Mouse (Mus musculus) mouse embryonic stem cell (cell line): ENCODE results near the gene Ubac2.

Experiments used
- in situ Hi-C, 2 experiments: fragments of 300-500 bp; cut with MboI; formaldehyde crosslinking; loops; 1 replicate in 1 of 2; 3 replicates in 1 of 2; pipeline ENCODE4 v1.14.3; 2019 to 2020; ENCODE audit warnings: low sequenced_read_pairs in 2 of 2, low pct_unique_long_range_greater_than_20kb in 1 of 2, mixed read lengths in 1 of 2; ENCODE audit not compliant: unreplicated experiment in 1 of 2

The Ubac2 gene

DNA sequence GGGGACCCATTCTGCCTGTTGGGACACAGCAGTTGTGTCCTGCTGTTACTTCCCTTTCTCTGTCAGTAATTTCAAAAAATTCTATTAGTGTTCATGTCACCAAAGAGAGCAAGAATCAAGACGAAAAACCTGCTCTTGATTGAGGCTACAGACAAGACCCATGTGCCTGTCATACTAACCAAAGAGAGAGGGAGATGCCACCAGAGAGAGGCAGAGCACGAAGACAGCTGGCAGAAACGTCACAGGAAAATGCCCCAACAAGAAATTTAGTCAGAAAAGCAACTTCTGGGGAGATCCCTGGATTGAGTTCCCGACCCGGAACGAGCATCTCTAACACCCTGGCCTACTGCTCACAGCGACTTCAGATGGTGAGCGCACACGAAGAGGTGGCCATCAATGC is 170.4 kb downstream of the Ubac2 start:
- in situ Hi-C loops = no loop called here

DNA sequence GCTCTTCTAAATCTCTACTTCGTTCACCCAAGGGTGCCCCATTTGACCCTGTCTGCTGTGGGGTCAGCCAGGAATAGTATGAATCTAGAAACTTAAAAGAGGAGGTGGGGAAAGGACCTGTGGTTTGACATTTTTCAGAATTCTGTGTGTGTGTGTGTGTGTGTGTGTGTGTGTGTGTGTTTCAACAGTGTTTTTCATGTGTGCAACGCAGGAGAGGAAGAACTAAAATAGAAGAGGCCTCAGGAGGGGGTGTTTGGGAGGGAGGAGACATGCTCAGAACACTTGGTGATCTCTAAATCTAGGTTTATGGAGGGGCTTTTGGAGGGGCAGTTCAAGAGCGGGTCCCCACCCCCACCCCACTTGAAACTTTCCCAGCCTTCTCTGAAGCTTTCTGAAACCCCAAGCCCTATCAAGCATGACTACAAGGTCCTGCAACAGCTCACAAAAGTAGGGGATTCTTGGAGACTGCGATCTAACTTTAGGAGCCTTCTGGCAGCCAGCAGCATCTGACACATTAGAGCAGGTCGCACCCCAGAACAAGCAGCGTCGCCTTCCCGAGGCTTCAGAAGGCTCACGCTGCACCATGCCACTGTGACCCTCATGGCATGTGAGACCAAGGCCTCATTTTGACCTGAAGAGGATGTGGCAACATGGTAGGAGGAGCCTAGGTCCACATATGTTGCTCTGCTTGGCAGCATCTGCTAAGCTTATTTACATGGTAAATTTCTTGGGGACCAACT is 174.6 kb downstream of the Ubac2 start:
- in situ Hi-C loops = loop anchor here (25.0 kb wide), 2 partner anchors 191 to 834 kb away; no protein-coding TSS in a partner anchor

DNA sequence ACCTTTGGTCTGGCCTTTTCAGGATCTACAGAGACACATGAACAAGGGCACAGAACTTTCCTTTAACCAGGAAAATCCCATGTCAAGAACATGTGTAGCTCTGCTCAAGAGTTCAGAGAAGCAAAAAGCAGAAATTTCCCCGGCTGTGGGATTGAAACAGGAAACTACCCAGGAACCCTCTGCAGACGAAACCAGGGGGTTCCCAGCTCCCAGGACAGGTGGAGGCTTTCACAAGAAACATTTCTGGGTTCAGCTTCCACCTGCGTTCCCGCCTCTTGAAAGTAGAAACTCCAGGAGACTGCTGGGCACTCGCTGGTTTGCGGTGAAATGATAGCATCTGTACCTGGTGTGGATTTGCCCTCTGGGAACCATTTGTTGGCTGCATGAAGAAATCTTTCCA is 178.5 kb downstream of the Ubac2 start:
- in situ Hi-C loops = loop anchor here (25.0 kb wide), 2 partner anchors 195 to 830 kb away; no protein-coding TSS in a partner anchor

DNA sequence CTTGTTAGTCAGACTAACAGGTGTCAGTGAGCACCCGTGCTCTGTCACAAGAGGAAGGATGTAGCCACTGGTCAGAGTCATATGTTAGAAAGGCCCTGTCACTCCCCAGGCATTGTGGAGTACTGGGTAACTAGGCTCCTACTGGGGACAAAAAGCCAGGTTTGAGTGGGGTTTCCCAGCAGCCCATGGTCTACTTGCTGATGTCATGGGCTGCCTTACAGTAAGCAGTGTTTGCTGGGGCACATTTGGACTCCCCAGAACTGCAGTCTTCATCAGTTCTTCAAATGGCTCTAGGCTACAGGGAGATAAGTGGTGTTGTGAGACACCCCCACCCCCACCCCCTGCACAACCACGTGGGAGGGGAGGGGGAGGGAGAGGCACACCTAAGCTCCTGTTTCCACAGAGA is 179.5 kb downstream of the Ubac2 start:
- in situ Hi-C loops = loop anchor here (25.0 kb wide), 2 partner anchors 196 to 829 kb away; no protein-coding TSS in a partner anchor

DNA sequence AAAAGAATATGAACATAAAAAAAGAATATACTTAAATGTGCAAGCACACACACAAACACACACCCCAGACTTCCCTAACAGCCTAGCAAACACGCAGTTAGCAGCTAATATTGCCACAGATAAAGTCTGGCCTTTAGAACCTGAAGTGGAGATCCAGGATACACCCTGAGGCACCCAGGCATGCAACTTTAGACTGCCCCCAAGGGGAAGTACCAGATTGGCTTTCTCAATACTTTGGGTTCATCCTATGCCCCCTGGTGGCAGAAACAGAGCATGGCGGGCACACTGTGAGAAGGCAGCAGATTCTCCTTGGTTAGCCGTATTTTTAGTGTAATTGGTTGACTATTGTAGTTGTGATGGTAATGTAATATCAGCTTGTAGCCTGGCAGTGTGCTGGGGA is 182.2 kb downstream of the Ubac2 start:
- in situ Hi-C loops = loop anchor here (5.0 to 25.0 kb wide), 4 partner anchors 128 to 827 kb away; no protein-coding TSS in a partner anchor

DNA sequence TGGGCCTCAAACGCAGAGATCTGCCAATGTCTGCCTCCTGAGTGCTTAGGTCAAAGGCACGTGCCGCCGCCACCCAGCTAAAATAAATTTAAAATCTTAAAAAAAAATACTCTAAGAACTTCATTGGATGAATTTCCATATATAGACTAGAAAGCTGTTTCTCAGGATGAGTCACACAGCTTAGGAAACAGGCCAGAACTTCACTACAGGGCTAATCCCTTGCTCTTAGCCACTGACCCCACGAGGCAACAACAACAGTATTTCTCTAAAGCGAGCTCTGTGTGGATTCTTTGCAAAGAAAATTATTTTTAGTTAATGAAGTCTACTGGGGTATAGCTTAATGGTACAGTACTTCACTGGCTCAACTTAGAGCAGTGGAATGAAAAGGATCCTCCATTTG is 183.0 kb downstream of the Ubac2 start:
- in situ Hi-C loops = loop anchor here (5.0 to 25.0 kb wide), 4 partner anchors 129 to 826 kb away; no protein-coding TSS in a partner anchor

DNA sequence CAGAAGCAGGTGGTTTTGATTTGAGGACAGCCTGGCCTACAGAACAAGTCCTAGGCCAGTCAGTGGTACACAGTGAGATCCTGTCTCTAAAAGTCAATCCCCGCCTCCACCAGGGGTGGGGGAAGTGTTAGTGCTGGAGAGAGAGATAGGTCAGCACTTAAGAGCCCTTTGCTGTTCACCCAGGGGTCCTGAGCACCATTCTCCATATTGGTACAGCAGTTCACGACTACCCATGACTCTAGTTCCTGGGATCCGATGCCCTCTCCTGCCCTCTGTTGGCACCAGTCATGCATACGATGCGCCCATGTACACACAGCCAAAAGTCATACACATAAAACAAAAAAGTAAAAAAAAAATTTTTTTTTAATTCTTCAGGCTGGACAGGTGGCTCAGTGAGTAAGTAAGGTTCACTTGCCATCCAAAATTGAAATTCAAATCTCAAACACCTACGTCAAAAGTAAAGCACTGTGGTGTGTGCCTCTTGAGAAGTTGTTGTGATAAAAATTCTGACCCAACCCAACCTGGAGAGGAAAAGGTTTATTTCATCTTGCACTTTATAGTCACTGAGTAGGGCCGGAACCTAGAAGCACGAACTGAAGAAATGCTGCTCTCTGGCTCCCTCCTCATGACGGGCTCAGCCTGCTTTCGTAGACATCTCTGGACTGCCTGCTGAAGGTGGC is 184.1 kb downstream of the Ubac2 start:
- in situ Hi-C loops = loop anchor here (5.0 to 25.0 kb wide), 4 partner anchors 130 to 825 kb away; no protein-coding TSS in a partner anchor

DNA sequence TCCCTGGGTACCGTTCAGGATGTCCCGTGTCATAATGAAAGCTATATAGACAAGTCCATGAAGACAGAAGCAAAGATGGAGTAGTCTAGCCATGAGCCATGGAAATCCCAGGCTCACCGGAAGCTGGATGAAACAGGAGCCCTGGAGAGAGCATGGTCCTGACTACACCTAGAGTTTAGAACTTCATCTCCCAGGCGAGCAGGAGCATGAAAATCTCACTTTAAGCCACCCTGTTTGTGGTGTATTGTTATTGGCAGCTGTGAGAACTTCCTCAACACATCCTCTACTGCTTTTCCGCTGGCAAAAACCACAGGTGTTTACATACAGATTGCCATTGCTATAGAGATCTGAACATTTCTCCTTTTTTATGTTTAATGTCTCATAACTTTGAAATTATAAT is 185.2 kb downstream of the Ubac2 start:
- in situ Hi-C loops = loop anchor here (5.0 to 25.0 kb wide), 4 partner anchors 131 to 824 kb away; no protein-coding TSS in a partner anchor

DNA sequence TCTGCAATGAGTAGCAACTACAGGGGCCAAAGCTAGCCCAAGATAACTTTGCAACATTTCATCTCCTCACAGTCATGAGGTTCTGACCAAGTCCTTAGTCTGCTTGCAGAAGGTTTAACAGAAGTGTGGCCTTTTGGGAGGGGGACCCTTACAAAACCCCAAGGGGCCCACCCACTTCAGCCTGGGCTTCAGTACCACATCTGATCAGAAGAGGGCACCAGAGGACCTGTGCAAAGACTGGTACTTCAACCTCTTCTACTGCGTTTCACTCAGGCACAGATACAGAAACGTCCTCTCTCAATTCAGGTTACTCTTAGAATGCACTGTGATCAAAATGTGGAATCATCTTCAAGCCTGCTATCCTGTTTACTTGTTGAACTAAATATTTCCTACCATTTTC is 186.1 kb downstream of the Ubac2 start:
- in situ Hi-C loops = loop anchor here (5.0 to 25.0 kb wide), 4 partner anchors 132 to 823 kb away; no protein-coding TSS in a partner anchor

DNA sequence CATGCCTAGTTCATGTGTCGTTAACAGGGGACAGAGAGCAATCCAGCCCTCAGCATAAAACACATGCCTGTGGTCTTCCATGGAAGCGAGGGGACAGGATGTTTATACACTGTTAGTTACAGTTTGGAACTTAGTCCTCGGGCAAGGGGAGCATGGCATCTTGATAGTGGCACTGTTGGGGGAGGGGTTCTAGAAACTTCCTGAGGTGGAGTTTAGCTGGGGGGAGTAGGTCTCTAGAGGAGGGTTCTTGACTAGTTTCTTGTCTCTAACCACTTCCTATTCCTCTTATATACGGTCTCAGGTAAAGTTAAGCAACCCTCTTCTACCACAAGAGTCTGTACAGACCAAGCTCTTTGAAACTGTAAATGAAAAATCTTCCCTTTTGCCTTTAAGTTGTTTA is 187.8 kb downstream of the Ubac2 start:
- in situ Hi-C loops = loop anchor here (25.0 kb wide), 2 partner anchors 204 to 821 kb away; no protein-coding TSS in a partner anchor

DNA sequence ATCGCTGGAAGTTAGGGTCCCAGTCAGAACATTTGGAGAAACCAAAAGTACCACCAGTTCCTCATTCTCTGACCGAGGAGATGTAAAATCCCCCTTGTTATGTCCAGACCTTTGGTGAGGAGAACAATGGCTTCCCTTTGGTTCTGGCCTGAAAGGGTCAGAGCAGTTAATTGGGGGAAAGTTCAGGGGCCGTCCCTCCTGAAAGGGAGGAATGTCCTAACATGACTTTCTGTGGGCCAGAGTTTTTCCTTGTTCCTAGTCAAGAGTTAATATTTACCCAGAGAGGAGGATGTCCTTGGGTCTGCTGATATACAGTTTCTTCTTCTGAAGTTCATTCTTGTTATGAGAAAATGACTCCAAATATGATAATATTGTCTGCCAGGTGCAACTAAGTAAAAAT is 189.6 kb downstream of the Ubac2 start:
- in situ Hi-C loops = loop anchor here (25.0 kb wide), 2 partner anchors 206 to 819 kb away; no protein-coding TSS in a partner anchor

DNA sequence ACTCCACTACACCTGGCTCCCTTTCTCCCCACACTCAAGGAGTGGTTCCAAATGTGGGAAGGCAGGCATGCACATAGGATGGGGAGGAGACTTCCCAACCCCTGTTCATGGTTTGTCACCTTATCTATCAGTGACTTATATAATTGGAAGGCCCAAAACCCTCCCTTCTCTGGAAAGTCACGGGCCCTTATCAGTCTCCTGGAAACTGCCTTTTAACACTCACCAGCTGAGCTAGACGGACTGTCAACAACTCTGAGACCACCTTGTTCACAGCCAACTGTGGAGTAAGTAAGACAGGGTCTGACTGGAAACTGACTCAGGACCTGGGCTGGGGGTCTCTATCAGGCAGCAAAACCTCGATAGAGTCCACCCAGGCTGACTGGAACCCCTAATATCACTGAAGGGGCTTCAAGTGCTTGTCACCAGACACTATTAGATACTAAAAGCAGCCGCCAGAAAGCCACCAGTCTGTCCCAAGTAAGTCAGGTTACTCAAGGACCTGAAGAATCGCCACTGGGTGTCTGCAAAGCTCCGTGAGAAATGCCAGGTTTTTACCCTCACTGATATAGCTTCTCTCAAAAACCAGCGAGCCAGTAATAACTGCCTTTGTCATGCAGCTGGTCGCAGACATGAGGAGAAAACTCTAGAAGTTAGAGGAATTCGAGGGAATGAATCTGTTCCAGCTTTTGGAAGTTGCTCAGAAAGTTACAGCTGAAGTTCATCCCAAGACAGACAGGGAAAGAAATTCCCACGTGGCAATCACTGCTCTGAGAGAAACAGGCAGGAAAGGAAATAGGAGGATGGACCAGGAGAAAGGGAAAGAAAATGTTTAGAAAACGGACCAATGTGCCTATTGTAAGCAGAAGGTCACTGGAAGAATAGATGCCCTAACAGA is 190.6 kb downstream of the Ubac2 start:
- in situ Hi-C loops = loop anchor here (25.0 kb wide), 2 partner anchors 207 to 818 kb away; no protein-coding TSS in a partner anchor

DNA sequence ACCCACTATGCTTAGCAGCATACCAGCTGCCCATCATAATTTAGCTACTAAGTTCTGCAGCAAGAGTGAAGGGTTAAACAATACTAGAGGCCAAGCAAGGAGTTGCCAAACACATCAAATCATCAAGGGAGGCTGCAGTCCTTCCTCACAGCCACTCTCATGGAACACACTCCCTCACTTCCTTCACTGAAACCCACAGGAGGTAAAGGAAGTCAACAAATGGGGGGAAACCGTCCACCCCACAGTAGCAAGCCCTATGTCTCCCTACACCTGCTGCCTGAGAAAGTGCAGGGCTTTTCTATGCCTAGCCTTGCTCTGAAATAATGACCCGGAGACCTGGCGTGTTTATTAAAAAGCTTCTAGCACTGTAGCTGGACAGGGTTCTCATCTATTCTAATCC is 191.5 kb downstream of the Ubac2 start:
- in situ Hi-C loops = loop anchor here (25.0 kb wide), 2 partner anchors 208 to 817 kb away; no protein-coding TSS in a partner anchor
